10 mouse cellular contexts compared by ENCODE assay signal in the genomic region with DNA sequence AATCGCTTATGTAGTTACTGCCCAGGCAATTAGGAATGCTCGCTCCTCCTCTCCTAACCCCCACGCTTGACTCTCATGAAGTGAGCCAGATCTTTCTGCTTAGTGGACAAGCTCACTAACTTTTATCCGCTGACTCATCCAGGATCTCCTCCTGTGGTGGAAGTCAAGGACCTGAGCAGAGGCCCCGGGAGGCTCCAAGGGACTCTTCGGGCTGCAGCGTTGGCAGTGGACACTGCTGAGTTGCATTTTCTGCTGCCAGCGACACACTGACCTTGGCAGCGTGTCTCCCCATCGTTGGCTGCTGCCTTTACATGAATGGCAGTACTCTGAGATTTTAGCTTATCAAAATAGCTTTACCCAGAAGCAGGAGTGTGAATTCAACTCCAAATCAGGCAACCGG. TPM values are rescaled to one million over a fixed set of nuclear protein-coding genes. Genes with fewer than 3 reads are reported as not detected.
DNase-seq lines count a peak whose midpoint lies in the region; ATAC-seq and TF ChIP-seq lines count a peak whose summit lies in the region.
"Had no signal": no experiment of that assay in that cellular context is flagged by ENCODE, and none has a peak within 500 bp of the region (broad histone marks: within the 10 kb centered on the region; RNA-seq: fewer than 3 reads in every experiment).

No protein-coding gene starts in this region.

- in situ Hi-C loops in Patski (cut with MboI; ENCODE audit: low pct_unique_long_range_greater_than_20kb): no loop called here

- H3K4me3 ChIP-seq in cerebellum, adult 2 months (replicated peaks; ENCODE audit: insufficient read depth, low read depth, low read length): no peak overlapping the region
- H3K4me3 ChIP-seq in heart, adult 2 months: no peak overlapping the region
- no peak overlapping the region for H3K4me3 ChIP-seq in kidney, embryonic 16.5 days (ENCODE audit: low read length)
- H3K4me3 ChIP-seq in forebrain, embryonic 14.5 days (ENCODE audit: low read depth, low read length): no peak overlapping the region

- peak; percentile 39 to 63 for DNase-seq in cerebellum, adult 2 months
- no peak for DNase-seq in Patski (ENCODE audit: low read depth, low spot score)
- peak; percentile 39 to 64 for DNase-seq in heart, adult 2 months
- no peak for DNase-seq in natural killer cell, adult 2 months (ENCODE audit: low spot score in 2 of 2)
- no peak for DNase-seq in left cerebral cortex, postnatal 25 days (ENCODE audit: low spot score in 2 of 2)
- DNase-seq in forebrain, embryonic 14.5 days (ENCODE audit: low spot score): no peak
- DNase-seq: B cell, adult 2 months; thymus, postnatal 36 days had no signal

- H3K36me3 ChIP-seq in heart, adult 2 months (ENCODE audit: control insufficient read depth, insufficient read depth, low read length): no peaks in the 10 kb centered on the region
- no peaks in the 10 kb centered on the region for H3K36me3 ChIP-seq in kidney, embryonic 16.5 days (ENCODE audit: insufficient read depth, low read length)
- no peaks in the 10 kb centered on the region for H3K36me3 ChIP-seq in forebrain, embryonic 14.5 days (ENCODE audit: control insufficient read depth, insufficient read depth, low read length)

- no peak for ATAC-seq in cerebellum, adult (ENCODE audit: insufficient number of reproducible peaks, low FRiP score, low TSS enrichment)
- peak; percentile 39 for ATAC-seq in Patski
- peak; percentile 79 for ATAC-seq in kidney, embryonic 16.5 days (ENCODE audit: low FRiP score, low TSS enrichment)
- no peak for ATAC-seq in forebrain, embryonic 14.5 days

- H3K4me1 ChIP-seq in cerebellum, adult 2 months (ENCODE audit: control insufficient read depth, insufficient read depth, low read length): peaks cover 5% of the 10 kb centered on the region; the same call in 1 of the 2 replicates
- H3K4me1 ChIP-seq in heart, adult 2 months (ENCODE audit: control insufficient read depth, insufficient read depth, low read length): no peaks in the 10 kb centered on the region
- peaks cover 13% of the 10 kb centered on the region for H3K4me1 ChIP-seq in kidney, embryonic 16.5 days (ENCODE audit: insufficient read depth, low read length)
- no peaks in the 10 kb centered on the region for H3K4me1 ChIP-seq in forebrain, embryonic 14.5 days (ENCODE audit: control insufficient read depth, insufficient read depth, low read length)

- no peak overlapping the region for H3K4me2 ChIP-seq in kidney, embryonic 16.5 days (replicated peaks; ENCODE audit: low read depth, low read length)
- no peak overlapping the region for H3K4me2 ChIP-seq in forebrain, embryonic 14.5 days (ENCODE audit: low read length)

- POLR2A ChIA-PET in Patski (lab: Charles Lee): interaction anchor here (0.8 kb wide), 1 partner anchor 55 kb away, joined by 3 read pairs; no protein-coding TSS in a partner anchor

- no peaks in the 10 kb centered on the region for H3K27me3 ChIP-seq in cerebellum, adult 2 months (ENCODE audit: control insufficient read depth, insufficient read depth, low read length)
- H3K27me3 ChIP-seq in Patski: peaks cover 18% of the 10 kb centered on the region
- H3K27me3 ChIP-seq in heart, adult 2 months (ENCODE audit: control insufficient read depth, insufficient read depth, low read length): no peaks in the 10 kb centered on the region
- H3K27me3 ChIP-seq in kidney, embryonic 16.5 days (ENCODE audit: insufficient read depth, low read length): no peaks in the 10 kb centered on the region
- no peaks in the 10 kb centered on the region for H3K27me3 ChIP-seq in forebrain, embryonic 14.5 days (replicated peaks; ENCODE audit: control insufficient read depth, insufficient read depth, low read length)

- TF ChIP-seq POLR2A in cerebellum, adult 2 months (IDR thresholded peaks at IDR 0.05; ENCODE audit: borderline replicate concordance, insufficient read depth, low read length): no peak
- TF ChIP-seq POLR2A in heart, adult 2 months (IDR thresholded peaks at IDR 0.05; ENCODE audit: insufficient read depth, low read depth, low read length): no peak

- TF ChIP-seq EP300 in heart, adult 2 months (IDR thresholded peaks at IDR 0.05; ENCODE audit: insufficient read depth, low read depth, low read length): no peak

- TF ChIP-seq CTCF in cerebellum, adult 2 months (IDR thresholded peaks at IDR 0.05; ENCODE audit: borderline replicate concordance, insufficient read depth, low read depth, low read length): no peak
- no peak for TF ChIP-seq CTCF in Patski (IDR thresholded peaks at IDR 0.05)
- no peak for TF ChIP-seq CTCF in heart, adult 2 months (IDR thresholded peaks at IDR 0.05)

- H3K27ac ChIP-seq in cerebellum, adult 2 months (ENCODE audit: insufficient read depth, low read length): no peak overlapping the region
- no peak overlapping the region for H3K27ac ChIP-seq in heart, adult 2 months
- H3K27ac ChIP-seq in kidney, embryonic 16.5 days (ENCODE audit: low read length): peak overlapping the region; percentile 66
- no peak overlapping the region for H3K27ac ChIP-seq in forebrain, embryonic 14.5 days (ENCODE audit: low read depth, low read length)

- intact Hi-C loops in heart, adult 2 months (cut with DNase I): no loop called here
- intact Hi-C loops in left cerebral cortex, postnatal 25 days (cut with DNase I): no loop called here

- CTCF ChIA-PET in Patski (lab: Charles Lee): interaction anchor here (0.8 to 2.2 kb wide), 2 partner anchors 26 to 53 kb away, joined by 3 to 15 read pairs; no protein-coding TSS in a partner anchor

- WGBS in cerebellum, adult 2 months: 7% methylated on average over 11 of the region's 11 CpGs
- WGBS in heart, adult 2 months: 15% methylated on average over 11 of the region's 11 CpGs
- WGBS in kidney, embryonic 16.5 days: 54% methylated on average over 11 of the region's 11 CpGs
- 81% methylated on average over 11 of the region's 11 CpGs for WGBS in forebrain, embryonic 14.5 days

- H3K9ac ChIP-seq in heart, adult 2 months (ENCODE audit: low read depth, low read length): no peak overlapping the region
- peak overlapping the region; percentile 22; the same call in 1 of the 2 replicates for H3K9ac ChIP-seq in kidney, embryonic 16.5 days (replicated peaks; ENCODE audit: low read length)
- no peak overlapping the region for H3K9ac ChIP-seq in forebrain, embryonic 14.5 days (ENCODE audit: low read length)

- H3K9me3 ChIP-seq in kidney, embryonic 16.5 days (ENCODE audit: low read length): no peaks in the 10 kb centered on the region
- H3K9me3 ChIP-seq in forebrain, embryonic 14.5 days (replicated peaks; ENCODE audit: control insufficient read depth, low read length): no peaks in the 10 kb centered on the region

- no peaks in the 10 kb centered on the region for H3K79me2 ChIP-seq in heart, adult 2 months (replicated peaks; ENCODE audit: control insufficient read depth, insufficient read depth, low read length)

RNA-seq across cellular contexts. Expression of a gene that starts 35.6 kb away (rescaled TPM):
- 164 and 201 TPM in 2 replicates for polyA plus RNA-seq in cerebellum, adult 2 months (2012; rRNA removed)
- polyA plus RNA-seq in Patski (2021): 0.39 TPM
- total RNA-seq in heart, adult 2 months (2021): 1 to 10 TPM; 3.1 to 3.3 TPM
- 4.4 and 4.7 TPM in 2 replicates for polyA plus RNA-seq in heart, adult 2 months (2012; rRNA removed)
- polyA plus RNA-seq in kidney, embryonic 16.5 days (2015; fragmentation: Nextera tagmentation; extraction: Ambion mirVana): 83.1 and 98.7 TPM in 2 replicates
- 10 to 100 TPM; 53.7 to 55.2 TPM for total RNA-seq in left cerebral cortex, postnatal 25 days (2021)
- polyA plus RNA-seq in forebrain, embryonic 14.5 days (2014; fragmentation: Nextera tagmentation; extraction: Ambion mirVana): 26.1 and 32.5 TPM in 2 replicates

Comparison
In these comparisons a context has a peak if more than half of its experiments do, and no peak if none do; other contexts are left out.
1. DNase-seq: peak in cerebellum, adult 2 months (2 of 2) and heart, adult 2 months (2 of 2); none in Patski (single experiment), natural killer cell, adult 2 months (0 of 2), left cerebral cortex, postnatal 25 days (0 of 2) and forebrain, embryonic 14.5 days (single experiment).
2. ATAC-seq: peak in Patski (single experiment) and kidney, embryonic 16.5 days (single experiment); none in cerebellum, adult (single experiment) and forebrain, embryonic 14.5 days (single experiment).